In genomic region chr5:101091027-101091598, GRCm38 (mm10) we compare ENCODE assay signal across 11 mouse cellular contexts.
A peak's percentile ranks its signal among the peaks of the same experiment; 100 is the strongest.
DNase-seq lines count a peak whose midpoint lies in the region; ATAC-seq lines count a peak whose summit lies in the region.
"Had no signal": no experiment of that assay in that cellular context is flagged by ENCODE, and none has a peak within 500 bp of the region (broad histone marks: within the 10 kb centered on the region; RNA-seq: fewer than 3 reads in every experiment).

No protein-coding gene starts in this region.

- peak overlapping the region; percentile 83 for H3K27ac ChIP-seq in forebrain, embryonic 16.5 days (ENCODE audit: low read length)
- H3K27ac ChIP-seq in neural tube, embryonic 12.5 days, result peak overlapping the region; percentile 22; the same call in 1 of the 2 replicates
- H3K27ac ChIP-seq: limb, embryonic 15.5 days; macrophage had no signal

- H3K4me2 ChIP-seq in forebrain, embryonic 16.5 days (ENCODE audit: low read length), result peak overlapping the region; percentile 58
- peak overlapping the region; percentile 28; the same call in 1 of the 2 replicates for H3K4me2 ChIP-seq in neural tube, embryonic 12.5 days (replicated peaks)
- H3K4me2 ChIP-seq: limb, embryonic 15.5 days had no signal

- WGBS in forebrain, embryonic 16.5 days, result 8% methylated on average over 21 of the region's 21 CpGs
- WGBS in neural tube, embryonic 12.5 days, result 43% methylated on average over 21 of the region's 21 CpGs

- H3K9me3 ChIP-seq in forebrain, embryonic 16.5 days (ENCODE audit: control insufficient read depth, low read length), result no peaks in the 10 kb centered on the region
- no peaks in the 10 kb centered on the region for H3K9me3 ChIP-seq in neural tube, embryonic 12.5 days
- H3K9me3 ChIP-seq: limb, embryonic 15.5 days had no signal

- peak; percentile 9 for DNase-seq in layer of hippocampus, adult 9-11 months
- DNase-seq in layer of hippocampus, adult 8-10 months (ENCODE audit: low spot score in 2 of 2), result no peak
- DNase-seq in ZHBTc4 (ENCODE audit: low read depth, low spot score), result peak; percentile 59
- no peak for DNase-seq in lung, postnatal 4 days
- no peak for DNase-seq in lung, postnatal 36 days
- DNase-seq: cerebellum, adult 11 months; kidney, postnatal 25 days had no signal

- no peaks in the 10 kb centered on the region for H3K27me3 ChIP-seq in forebrain, embryonic 16.5 days (replicated peaks; ENCODE audit: control insufficient read depth, insufficient read depth, low read length)
- no peaks in the 10 kb centered on the region for H3K27me3 ChIP-seq in neural tube, embryonic 12.5 days (replicated peaks)
- H3K27me3 ChIP-seq: limb, embryonic 15.5 days had no signal

- H3K9ac ChIP-seq in forebrain, embryonic 16.5 days (replicated peaks; ENCODE audit: low read depth, low read length), result peak overlapping the region; percentile 28
- H3K9ac ChIP-seq in neural tube, embryonic 12.5 days, result no peak overlapping the region
- H3K9ac ChIP-seq: limb, embryonic 15.5 days had no signal

- peak; percentile 88 for ATAC-seq in forebrain, embryonic 16.5 days
- peak; percentile 81 for ATAC-seq in neural tube, embryonic 12.5 days (ENCODE audit: low FRiP score, low read depth)

- H3K36me3 ChIP-seq in forebrain, embryonic 16.5 days (ENCODE audit: control insufficient read depth, insufficient read depth), result no peaks in the 10 kb centered on the region
- H3K36me3 ChIP-seq in neural tube, embryonic 12.5 days, result no peaks in the 10 kb centered on the region
- H3K36me3 ChIP-seq: limb, embryonic 15.5 days had no signal

- H3K4me3 ChIP-seq in forebrain, embryonic 16.5 days (replicated peaks; ENCODE audit: low read length), result peak overlapping the region; percentile 25
- H3K4me3 ChIP-seq in neural tube, embryonic 12.5 days, result no peak overlapping the region
- H3K4me3 ChIP-seq: limb, embryonic 15.5 days had no signal

- peaks cover 17% of the 10 kb centered on the region for H3K4me1 ChIP-seq in forebrain, embryonic 16.5 days (replicated peaks; ENCODE audit: control insufficient read depth, insufficient read depth, low read length)
- H3K4me1 ChIP-seq in neural tube, embryonic 12.5 days, result 0 out of 2 replicates have a peak, but pooled peaks cover 4% of the 10 kb centered on the region
- H3K4me1 ChIP-seq: limb, embryonic 15.5 days had no signal

Comparison
In these comparisons a context has a peak if more than half of its experiments do, and no peak if none do; other contexts are left out.
1. DNase-seq: peak in layer of hippocampus, adult 9-11 months (single experiment) and ZHBTc4 (single experiment); none in layer of hippocampus, adult 8-10 months (0 of 2), lung, postnatal 4 days (0 of 2) and lung, postnatal 36 days (single experiment).